Mouse (Mus musculus): ENCODE results near the gene Hectd1. TPM values are rescaled to one million over a fixed set of nuclear protein-coding genes. Genes with fewer than 3 reads are reported as not detected.

Gene Hectd1
- polyA plus RNA-seq, 2 experiments, result 35.8 to 44.0 TPM

DNA sequence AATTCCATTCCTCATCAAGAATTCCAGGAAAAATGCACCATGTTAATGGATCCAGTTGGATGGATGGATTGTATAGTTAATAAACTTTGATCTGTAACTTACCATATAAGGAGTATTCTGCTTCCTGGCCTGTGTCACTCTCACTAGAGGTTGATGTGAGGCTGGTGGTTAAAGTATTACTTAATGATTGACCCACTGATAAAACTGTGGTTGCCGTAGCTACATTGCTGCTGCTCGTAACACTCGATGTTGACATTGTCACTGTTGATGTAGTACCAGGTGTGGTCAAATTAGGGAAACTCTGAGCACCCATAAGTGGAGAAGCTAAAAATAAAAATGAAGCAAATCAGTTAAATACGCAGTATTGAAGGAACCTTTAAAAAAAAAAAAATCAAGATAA is 61.9 kb downstream of the Hectd1 start:
- Histone ChIP-seq H3K36me3 (ENCODE audit: control insufficient read depth, insufficient read depth, low read length) (peaks cover 67% of the 10 kb centered on the region), H3K9me3 (ENCODE audit: control insufficient read depth, low read length) (no peaks in the 10 kb centered on the region), H3K27me3 (ENCODE audit: control insufficient read depth, insufficient read depth, low read length) (no peaks in the 10 kb centered on the region), H3K4me1 (ENCODE audit: control insufficient read depth, insufficient read depth, low read length) (no peaks in the 10 kb centered on the region), H3K9ac (ENCODE audit: low read depth, low read length, severe bottlenecking) (no peak overlapping the region), H3K4me2 (replicated peaks; ENCODE audit: low read depth, low read length, severe bottlenecking) (no peak overlapping the region), H3K27ac (replicated peaks; ENCODE audit: low read depth, low read length) (no peak overlapping the region), H3K4me3 (replicated peaks; ENCODE audit: low read length) (no peak overlapping the region)
- ATAC-seq (ENCODE audit: low FRiP score, low read depth) (no peak), DNase-seq (ENCODE audit: low spot score) (no peak)
- 92% methylated on average over 4 of the region's 4 CpGs for WGBS
- TF ChIP-seq POLR2A (IDR thresholded peaks at IDR 0.05; ENCODE audit: borderline replicate concordance, extremely low read depth, insufficient read depth, insufficient read length), result no peak

- Histone ChIP-seq H3K27ac (replicated peaks; ENCODE audit: low read depth, low read length) (no peak overlapping the region), H3K4me3 (replicated peaks; ENCODE audit: low read length) (no peak overlapping the region), H3K9me3 (ENCODE audit: control insufficient read depth, low read length) (no peaks in the 10 kb centered on the region), H3K4me1 (ENCODE audit: control insufficient read depth, insufficient read depth, low read length) (no peaks in the 10 kb centered on the region), H3K27me3 (ENCODE audit: control insufficient read depth, insufficient read depth, low read length) (no peaks in the 10 kb centered on the region), H3K9ac (ENCODE audit: low read depth, low read length, severe bottlenecking) (no peak overlapping the region), H3K4me2 (replicated peaks; ENCODE audit: low read depth, low read length, severe bottlenecking) (no peak overlapping the region), H3K36me3 (ENCODE audit: control insufficient read depth, insufficient read depth, low read length) (peaks cover 84% of the 10 kb centered on the region)
- 97% methylated on average over 3 of the region's 3 CpGs for WGBS
- no peak for ATAC-seq (ENCODE audit: low FRiP score, low read depth)
- no peak for DNase-seq (ENCODE audit: low spot score)
- no peak for TF ChIP-seq POLR2A (IDR thresholded peaks at IDR 0.05; ENCODE audit: borderline replicate concordance, extremely low read depth, insufficient read depth, insufficient read length)
Observed at GRCm38 (mm10) chr12:51759374-51759773, 70.0 kb downstream of the Hectd1 start.

DNA sequence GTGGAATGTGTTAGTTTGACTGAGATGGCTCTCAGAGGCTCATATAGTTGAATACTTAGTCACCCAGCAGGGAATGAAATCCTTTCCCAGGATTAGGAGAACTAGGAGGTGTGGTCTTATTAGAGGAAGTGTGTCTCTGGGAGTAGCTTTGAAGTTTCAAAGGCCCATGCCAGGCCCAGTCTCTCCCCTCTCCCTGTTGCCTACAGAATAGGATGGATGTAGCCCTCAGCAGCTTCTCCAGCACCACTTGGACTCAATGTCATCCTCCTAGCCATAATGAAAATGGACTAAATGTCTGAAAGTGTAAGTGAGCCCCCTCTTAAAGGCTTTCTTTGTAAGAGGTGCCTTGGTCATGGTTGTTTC is 72.8 kb downstream of the Hectd1 start:
- Histone ChIP-seq H3K4me2 (replicated peaks; ENCODE audit: low read depth, low read length, severe bottlenecking) (no peak overlapping the region), H3K4me1 (ENCODE audit: control insufficient read depth, insufficient read depth, low read length) (no peaks in the 10 kb centered on the region), H3K27me3 (ENCODE audit: control insufficient read depth, insufficient read depth, low read length) (no peaks in the 10 kb centered on the region), H3K9me3 (ENCODE audit: control insufficient read depth, low read length) (no peaks in the 10 kb centered on the region), H3K9ac (ENCODE audit: low read depth, low read length, severe bottlenecking) (no peak overlapping the region), H3K36me3 (ENCODE audit: control insufficient read depth, insufficient read depth, low read length) (peaks cover 85% of the 10 kb centered on the region), H3K27ac (replicated peaks; ENCODE audit: low read depth, low read length) (no peak overlapping the region), H3K4me3 (replicated peaks; ENCODE audit: low read length) (no peak overlapping the region)
- TF ChIP-seq POLR2A (IDR thresholded peaks at IDR 0.05; ENCODE audit: borderline replicate concordance, extremely low read depth, insufficient read depth, insufficient read length), result no peak
- DNase-seq (ENCODE audit: low spot score) (no peak), ATAC-seq (ENCODE audit: low FRiP score, low read depth) (no peak)

- 97% methylated on average over 12 of the region's 12 CpGs for WGBS
- TF ChIP-seq POLR2A (IDR thresholded peaks at IDR 0.05; ENCODE audit: borderline replicate concordance, extremely low read depth, insufficient read depth, insufficient read length), result no peak
- no peak overlapping the region for H3K4me3 ChIP-seq (replicated peaks; ENCODE audit: low read length)
- DNase-seq (ENCODE audit: low spot score) (no peak), ATAC-seq (ENCODE audit: low FRiP score, low read depth) (no peak)
- H3K9me3 ChIP-seq (ENCODE audit: control insufficient read depth, low read length), result no peaks in the 10 kb centered on the region
- H3K4me2 ChIP-seq (replicated peaks; ENCODE audit: low read depth, low read length, severe bottlenecking), result no peak overlapping the region
- no peak overlapping the region for H3K9ac ChIP-seq (ENCODE audit: low read depth, low read length, severe bottlenecking)
- no peaks in the 10 kb centered on the region for H3K4me1 ChIP-seq (ENCODE audit: control insufficient read depth, insufficient read depth, low read length)
- no peak overlapping the region for H3K27ac ChIP-seq (replicated peaks; ENCODE audit: low read depth, low read length)
- no peaks in the 10 kb centered on the region for H3K27me3 ChIP-seq (ENCODE audit: control insufficient read depth, insufficient read depth, low read length)
- peaks cover 85% of the 10 kb centered on the region for H3K36me3 ChIP-seq (ENCODE audit: control insufficient read depth, insufficient read depth, low read length)
Observed at GRCm38 (mm10) chr12:51755938-51756598, 73.3 kb downstream of the Hectd1 start.

DNA sequence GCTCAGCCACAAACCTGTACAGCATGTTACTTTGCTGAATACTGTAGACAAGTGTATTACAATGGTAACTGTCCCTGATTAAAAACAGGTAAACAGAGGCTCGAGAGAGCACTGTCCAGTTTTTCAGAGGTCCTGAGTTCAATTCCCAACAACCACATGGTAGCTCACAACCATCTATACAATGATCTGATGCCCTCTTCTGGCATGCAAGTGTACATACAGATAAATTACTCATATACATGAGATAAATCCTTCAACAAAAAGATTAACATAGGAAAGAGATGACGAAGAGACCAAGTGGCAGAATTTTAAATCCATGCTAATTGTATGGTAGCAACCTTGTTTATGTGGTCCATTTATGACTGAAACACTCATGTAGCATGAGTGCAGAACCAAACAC is 82.0 kb downstream of the Hectd1 start:
- no peak for TF ChIP-seq POLR2A (IDR thresholded peaks at IDR 0.05; ENCODE audit: borderline replicate concordance, extremely low read depth, insufficient read depth, insufficient read length)
- Histone ChIP-seq H3K9me3 (ENCODE audit: control insufficient read depth, low read length) (no peaks in the 10 kb centered on the region), H3K4me1 (ENCODE audit: control insufficient read depth, insufficient read depth, low read length) (no peaks in the 10 kb centered on the region), H3K4me3 (replicated peaks; ENCODE audit: low read length) (no peak overlapping the region), H3K27ac (replicated peaks; ENCODE audit: low read depth, low read length) (no peak overlapping the region), H3K4me2 (replicated peaks; ENCODE audit: low read depth, low read length, severe bottlenecking) (no peak overlapping the region), H3K36me3 (ENCODE audit: control insufficient read depth, insufficient read depth, low read length) (peaks cover 82% of the 10 kb centered on the region), H3K27me3 (ENCODE audit: control insufficient read depth, insufficient read depth, low read length) (no peaks in the 10 kb centered on the region), H3K9ac (ENCODE audit: low read depth, low read length, severe bottlenecking) (no peak overlapping the region)
- WGBS, result 89% methylated on average over 2 of the region's 2 CpGs
- ATAC-seq (ENCODE audit: low FRiP score, low read depth) (no peak), DNase-seq (ENCODE audit: low spot score) (no peak)

- no peak overlapping the region for H3K9ac ChIP-seq (ENCODE audit: low read depth, low read length, severe bottlenecking)
- 26% methylated on average over 6 of the region's 6 CpGs for WGBS
- no peak for ATAC-seq (ENCODE audit: low FRiP score, low read depth)
- no peak overlapping the region for H3K4me2 ChIP-seq (replicated peaks; ENCODE audit: low read depth, low read length, severe bottlenecking)
- H3K4me3 ChIP-seq (replicated peaks; ENCODE audit: low read length), result no peak overlapping the region
- H3K27ac ChIP-seq (replicated peaks; ENCODE audit: low read depth, low read length), result no peak overlapping the region
- no peak for DNase-seq (ENCODE audit: low spot score)
- no peaks in the 10 kb centered on the region for H3K4me1 ChIP-seq (ENCODE audit: control insufficient read depth, insufficient read depth, low read length)
- no peaks in the 10 kb centered on the region for H3K27me3 ChIP-seq (ENCODE audit: control insufficient read depth, insufficient read depth, low read length)
- peaks cover 68% of the 10 kb centered on the region for H3K36me3 ChIP-seq (ENCODE audit: control insufficient read depth, insufficient read depth, low read length)
- TF ChIP-seq POLR2A (IDR thresholded peaks at IDR 0.05; ENCODE audit: borderline replicate concordance, extremely low read depth, insufficient read depth, insufficient read length), result no peak
- no peaks in the 10 kb centered on the region for H3K9me3 ChIP-seq (ENCODE audit: control insufficient read depth, low read length)
Observed at GRCm38 (mm10) chr12:51744957-51745356, 84.4 kb downstream of the Hectd1 start.
